Mouse (Mus musculus) lung, adult 2 months (tissue): ENCODE data around the gene Lrrc49. TPM values are rescaled to one million over a fixed set of nuclear protein-coding genes. Genes with fewer than 3 reads are reported as not detected.

Experiments used
- DNase-seq: peaks from one replicate; pipeline ENCODE4 v3.0.0; 2022
- H3K4me1 ChIP-seq: fragments of 200-500 bp; 2 replicates; pipeline ENCODE4 v1.6.1; 2011; ENCODE audit warnings: low read length; ENCODE audit not compliant: control insufficient read depth, insufficient read depth
- H3K4me3 ChIP-seq: fragments of 200-500 bp; replicated peaks from 2 replicates; pipeline ENCODE3; 2011; ENCODE audit warnings: low read depth, mild to moderate bottlenecking, control low read depth, low read length; ENCODE audit errors: extremely low read depth
- CTCF ChIP-seq: fragments of 200-500 bp; IDR thresholded peaks from 2 replicates; pipeline ENCODE4 v1.5.1; 2011; ENCODE audit warnings: mild to moderate bottlenecking, low read length, control low read depth; ENCODE audit not compliant: insufficient read depth
- POLR2A ChIP-seq: fragments of 200-500 bp; IDR thresholded peaks from 2 replicates; pipeline ENCODE4 v1.6.1; 2011; ENCODE audit warnings: low read depth, mild to moderate bottlenecking, control low read depth, low read length, borderline replicate concordance; ENCODE audit errors: extremely low read depth
- WGBS: fragments of 180-500 bp; shearing (Covaris S2); methylation state at CpG from one replicate; pipeline ENCODE4 v1.1.7; 2018; 5-methylcytosine and 5-hydroxymethylcytosine counted together
- polyA plus RNA-seq: library from polyadenylated mRNA; depleted of rRNA; stranded (reverse); fragments of >200 nt; gene quantifications from 2 replicates; pipeline ENCODE4 v1.2.3, GENCODE M21; 2012

Lrrc49 gene
- polyA plus RNA-seq, 1 experiment = 5.4 TPM

GRCm38 (mm10) chr9:60681005-60681404, 7.0 kb downstream of the Lrrc49 start:
- Histone ChIP-seq H3K4me1 (peaks cover 3% of the 10 kb centered on the region; the same call in 1 of the 2 replicates), H3K4me3 (no peak overlapping the region)
- TF ChIP-seq CTCF (no peak), POLR2A (no peak)
- 91% methylated on average over 3 of the region's 3 CpGs for WGBS
- no peak for DNase-seq

GRCm38 (mm10) chr9:60678913-60679312, 9.0 kb downstream of the Lrrc49 start:
- peaks cover 3% of the 10 kb centered on the region; the same call in 1 of the 2 replicates for H3K4me1 ChIP-seq
- no peak overlapping the region for H3K4me3 ChIP-seq
- TF ChIP-seq CTCF (no peak), POLR2A (no peak)
- WGBS = 35% methylated on average over 5 of the region's 5 CpGs
- no peak for DNase-seq

- WGBS = 90% methylated on average over 4 of the region's 4 CpGs
- TF ChIP-seq POLR2A = no peak
- TF ChIP-seq CTCF = no peak
Measured at GRCm38 (mm10) chr9:60676429-60676828, 11.5 kb downstream of the Lrrc49 start.

GRCm38 (mm10) chr9:60674780-60675179, 13.2 kb downstream of the Lrrc49 start:
- Histone ChIP-seq H3K4me1 (peaks cover 3% of the 10 kb centered on the region; the same call in 1 of the 2 replicates), H3K4me3 (no peak overlapping the region)
- no peak for TF ChIP-seq POLR2A
- peak; percentile 35; the same call in 1 of the 2 replicates for TF ChIP-seq CTCF
- DNase-seq = no peak

More at GRCm38 (mm10) chr9:60676429-60676828, 11.5 kb downstream of the Lrrc49 start:
- peaks cover 3% of the 10 kb centered on the region; the same call in 1 of the 2 replicates for H3K4me1 ChIP-seq
- H3K4me3 ChIP-seq = no peak overlapping the region
- DNase-seq = no peak

GRCm38 (mm10) chr9:60672568-60672967, 15.4 kb downstream of the Lrrc49 start:
- WGBS = 89% methylated on average over 6 of the region's 6 CpGs
- H3K4me1 ChIP-seq = no peaks in the 10 kb centered on the region
- no peak for DNase-seq
- TF ChIP-seq CTCF = no peak
- TF ChIP-seq POLR2A = no peak
- no peak overlapping the region for H3K4me3 ChIP-seq

- DNase-seq = no peak
- H3K4me1 ChIP-seq = no peaks in the 10 kb centered on the region; the same call in 1 of the 2 replicates
- WGBS = 88% methylated on average over 6 of the region's 6 CpGs
- no peak for TF ChIP-seq CTCF
- no peak for TF ChIP-seq POLR2A
- no peak overlapping the region for H3K4me3 ChIP-seq
Measured at GRCm38 (mm10) chr9:60668886-60669285, 19.1 kb downstream of the Lrrc49 start.

GRCm38 (mm10) chr9:60665535-60665934, 22.4 kb downstream of the Lrrc49 start:
- H3K4me1 ChIP-seq = no peaks in the 10 kb centered on the region; the same call in 1 of the 2 replicates
- H3K4me3 ChIP-seq = no peak overlapping the region
- no peak for DNase-seq
- TF ChIP-seq POLR2A = no peak
- no peak for TF ChIP-seq CTCF
- 92% methylated on average over 3 of the region's 3 CpGs for WGBS

- H3K4me3 ChIP-seq = no peak overlapping the region
- no peak for DNase-seq
- 69% methylated on average over 5 of the region's 5 CpGs for WGBS
- H3K4me1 ChIP-seq = no peaks in the 10 kb centered on the region; the same call in 1 of the 2 replicates
- TF ChIP-seq CTCF (no peak), POLR2A (no peak)
Measured at GRCm38 (mm10) chr9:60664866-60665265, 23.1 kb downstream of the Lrrc49 start.

- no peak for DNase-seq
- Histone ChIP-seq H3K4me3 (no peak overlapping the region), H3K4me1 (no peaks in the 10 kb centered on the region; the same call in 1 of the 2 replicates)
- WGBS = 82% methylated on average over 12 of the region's 12 CpGs
- TF ChIP-seq CTCF = no peak
- no peak for TF ChIP-seq POLR2A
Measured at GRCm38 (mm10) chr9:60664385-60664784, 23.6 kb downstream of the Lrrc49 start.

GRCm38 (mm10) chr9:60662936-60663335, 25.0 kb downstream of the Lrrc49 start:
- DNase-seq = no peak
- no peak overlapping the region for H3K4me3 ChIP-seq
- 69% methylated on average over 2 of the region's 2 CpGs for WGBS
- H3K4me1 ChIP-seq = no peaks in the 10 kb centered on the region; the same call in 1 of the 2 replicates
- TF ChIP-seq CTCF (no peak), POLR2A (no peak)
